Comparison of ENCODE assay signal across 8 mouse cellular contexts in the genomic region with DNA sequence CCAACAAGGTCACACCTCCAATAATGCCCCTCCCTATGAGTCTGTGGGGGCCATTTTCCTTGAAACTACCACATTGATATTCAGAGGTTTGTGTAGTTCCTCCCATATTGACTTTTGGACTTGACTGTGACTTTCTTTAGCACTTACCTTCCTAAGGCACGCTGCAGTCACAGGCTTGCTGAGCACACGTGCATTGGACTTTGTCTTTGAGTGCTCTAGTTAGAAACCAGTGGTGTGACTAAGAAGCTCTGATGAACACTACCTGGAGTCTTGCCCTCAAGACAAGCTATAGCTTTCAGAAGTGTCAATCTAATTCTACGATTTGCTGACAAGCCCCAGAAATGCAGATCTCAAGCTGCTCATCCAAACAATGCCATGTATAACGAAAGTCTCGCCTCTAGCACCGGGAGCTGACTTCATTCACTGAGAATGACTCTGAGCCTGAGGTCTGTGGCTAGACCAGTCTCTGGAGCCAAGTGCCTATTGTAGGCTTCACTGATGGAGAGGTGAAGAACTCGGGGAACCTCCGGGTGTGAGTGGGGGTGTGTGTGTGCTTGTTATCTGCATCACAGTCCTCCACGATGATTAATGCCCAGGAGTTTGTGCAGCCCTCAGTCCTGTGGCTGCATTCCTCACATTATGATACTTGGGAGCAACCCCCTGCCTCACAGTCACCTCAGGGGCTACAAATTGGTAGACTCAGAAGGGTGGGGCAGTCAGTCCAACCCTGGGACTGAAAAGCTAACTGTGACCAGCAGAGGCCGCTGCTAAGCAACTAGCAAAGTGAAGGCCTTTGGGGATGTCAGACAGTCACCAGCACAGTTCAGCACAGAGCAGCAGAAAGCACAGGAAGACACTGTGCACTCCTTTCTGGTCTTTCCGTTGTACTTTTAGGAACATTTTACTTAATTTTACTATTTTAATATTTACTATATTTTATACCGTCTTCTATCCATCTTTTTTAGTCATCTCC. TPM values are rescaled to one million over a fixed set of nuclear protein-coding genes. Genes with fewer than 3 reads are reported as not detected.
DNase-seq lines count a peak whose midpoint lies in the region; ATAC-seq lines count a peak whose summit lies in the region.

No protein-coding gene starts in this region.

- H3K4me3 ChIP-seq in embryonic facial prominence, embryonic 11.5 days (ENCODE audit: low read depth, low read length): no peak overlapping the region
- H3K4me3 ChIP-seq in limb, embryonic 11.5 days (ENCODE audit: low read depth, low read length): no peak overlapping the region
- no peak overlapping the region for H3K4me3 ChIP-seq in midbrain, embryonic 14.5 days (replicated peaks; ENCODE audit: low read depth, low read length)

- H3K27ac ChIP-seq in embryonic facial prominence, embryonic 11.5 days (replicated peaks; ENCODE audit: low read depth, low read length): no peak overlapping the region
- H3K27ac ChIP-seq in limb, embryonic 11.5 days (replicated peaks; ENCODE audit: low read depth, low read length): no peak overlapping the region
- H3K27ac ChIP-seq in midbrain, embryonic 14.5 days (replicated peaks; ENCODE audit: low read depth, low read length): no peak overlapping the region

- no peaks in the 10 kb centered on the region for H3K9me3 ChIP-seq in embryonic facial prominence, embryonic 11.5 days (replicated peaks; ENCODE audit: control insufficient read depth, low read length)
- H3K9me3 ChIP-seq in limb, embryonic 11.5 days (ENCODE audit: control insufficient read depth, low read length): no peaks in the 10 kb centered on the region
- H3K9me3 ChIP-seq in midbrain, embryonic 14.5 days (ENCODE audit: control insufficient read depth, low read length): no peaks in the 10 kb centered on the region

- no peaks in the 10 kb centered on the region for H3K27me3 ChIP-seq in embryonic facial prominence, embryonic 11.5 days (ENCODE audit: control insufficient read depth, insufficient read depth, low read length)
- H3K27me3 ChIP-seq in limb, embryonic 11.5 days (ENCODE audit: control insufficient read depth, insufficient read depth, low read length): no peaks in the 10 kb centered on the region
- no peaks in the 10 kb centered on the region for H3K27me3 ChIP-seq in midbrain, embryonic 14.5 days (ENCODE audit: control insufficient read depth, insufficient read depth, low read length)

- peak; percentile 23 for DNase-seq in 3134 (ENCODE audit: extremely low read depth, insufficient read length, low spot score)
- peak; percentile 84 for DNase-seq in adrenal gland, postnatal 14 days
- DNase-seq in embryonic facial prominence, embryonic 11.5 days (ENCODE audit: low spot score): peak; percentile 70
- DNase-seq in heart, adult 8-10 months (ENCODE audit: low spot score): peak; percentile 65
- peak; percentile 70 to 91 for DNase-seq in kidney, adult 8-10 months
- peak; percentile 75 for DNase-seq in limb, embryonic 11.5 days (ENCODE audit: low spot score)
- peak; percentile 81 for DNase-seq in midbrain, embryonic 14.5 days
- peak; percentile 48 to 70 for DNase-seq in spleen, adult 18-20 months

- no peak overlapping the region for H3K4me2 ChIP-seq in embryonic facial prominence, embryonic 11.5 days (ENCODE audit: low read depth, low read length)
- H3K4me2 ChIP-seq in limb, embryonic 11.5 days (ENCODE audit: low read depth, severe bottlenecking): no peak overlapping the region
- no peak overlapping the region for H3K4me2 ChIP-seq in midbrain, embryonic 14.5 days (ENCODE audit: low read length)

- H3K9ac ChIP-seq in embryonic facial prominence, embryonic 11.5 days (replicated peaks; ENCODE audit: low read length): no peak overlapping the region
- no peak overlapping the region for H3K9ac ChIP-seq in limb, embryonic 11.5 days (ENCODE audit: low read length)
- H3K9ac ChIP-seq in midbrain, embryonic 14.5 days (replicated peaks; ENCODE audit: low read length): no peak overlapping the region

- WGBS in embryonic facial prominence, embryonic 11.5 days: 74% methylated on average over 12 of the region's 12 CpGs
- WGBS in limb, embryonic 11.5 days: 77% methylated on average over 12 of the region's 12 CpGs
- WGBS in midbrain, embryonic 14.5 days: 77% methylated on average over 12 of the region's 12 CpGs

- no peaks in the 10 kb centered on the region for H3K4me1 ChIP-seq in embryonic facial prominence, embryonic 11.5 days (ENCODE audit: control insufficient read depth, insufficient read depth, low read length)
- H3K4me1 ChIP-seq in limb, embryonic 11.5 days (ENCODE audit: control insufficient read depth, insufficient read depth, low read length): no peaks in the 10 kb centered on the region
- peaks cover 10% of the 10 kb centered on the region for H3K4me1 ChIP-seq in midbrain, embryonic 14.5 days (ENCODE audit: control insufficient read depth, insufficient read depth, low read length)

- no peaks in the 10 kb centered on the region for H3K36me3 ChIP-seq in embryonic facial prominence, embryonic 11.5 days (replicated peaks; ENCODE audit: control insufficient read depth, insufficient read depth, low read depth, low read length)
- no peaks in the 10 kb centered on the region for H3K36me3 ChIP-seq in limb, embryonic 11.5 days (ENCODE audit: control insufficient read depth, insufficient read depth, low read length)
- no peaks in the 10 kb centered on the region for H3K36me3 ChIP-seq in midbrain, embryonic 14.5 days (ENCODE audit: control insufficient read depth, insufficient read depth, low read length)

- peak; percentile 84; the same call in 1 of the 2 replicates for ATAC-seq in embryonic facial prominence, embryonic 11.5 days (replicated peaks; ENCODE audit: insufficient number of reproducible peaks, low FRiP score, low TSS enrichment, low read depth)
- ATAC-seq in limb, embryonic 11.5 days (ENCODE audit: insufficient number of reproducible peaks, low FRiP score, low TSS enrichment, low read depth): peak; percentile 51; the same call in 1 of the 2 replicates
- peak; percentile 62; the same call in 1 of the 2 replicates for ATAC-seq in midbrain, embryonic 14.5 days (ENCODE audit: low FRiP score, low TSS enrichment)

RNA-seq across cellular contexts. Expression of a gene that starts 59.2 kb away (rescaled TPM):
- total RNA-seq in adrenal gland, postnatal 14 days (2021): 24.6 and 25.0 TPM in 2 replicates
- 26.7 and 26.9 TPM in 2 replicates for polyA plus RNA-seq in embryonic facial prominence, embryonic 11.5 days (2014; fragmentation: Nextera tagmentation; extraction: Ambion mirVana)
- total RNA-seq in heart, adult 8-10 months (2022): 10 to 100 TPM; 21.3 to 22.2 (median 21.8) TPM
- 24.0 and 25.1 TPM in 2 replicates for polyA plus RNA-seq in limb, embryonic 11.5 days (2014; fragmentation: Nextera tagmentation; extraction: Ambion mirVana)
- polyA plus RNA-seq in midbrain, embryonic 14.5 days (2014; fragmentation: Nextera tagmentation; extraction: Ambion mirVana): 28.3 and 28.9 TPM in 2 replicates

Comparison
In these comparisons a context has a peak if more than half of its experiments do, and no peak if none do; other contexts are left out.
1. DNase-seq: peak in every context shown above with its lines; median percentile 84 in adrenal gland, postnatal 14 days; 81 in midbrain, embryonic 14.5 days; 80 in kidney, adult 8-10 months; 75 in limb, embryonic 11.5 days; 70 in embryonic facial prominence, embryonic 11.5 days; 65 in heart, adult 8-10 months; 59 in spleen, adult 18-20 months; 23 in 3134.